Mouse (Mus musculus) stomach, postnatal 0 days (tissue): ENCODE results near the gene Ezh1.

ENCODE experiments used
- CTCF ChIP-seq: IDR thresholded peaks from 2 replicates; pipeline ENCODE4 v1.5.1; 2016; ENCODE audit warnings: antibody characterized with exemption, low read depth, mild to moderate bottlenecking, moderate library complexity
- EP300 ChIP-seq: optimal IDR thresholded peaks from 2 replicates; pipeline ENCODE3; 2016; ENCODE audit warnings: antibody characterized with exemption

GRCm38 (mm10) chr11:101162772-101163171 is 63.5 kb downstream of the Ezh1 start:
- TF ChIP-seq CTCF (no peak), EP300 (no peak)
